Mouse (Mus musculus) cerebellum, adult 2 months (tissue): Measurements from ENCODE around the gene Fign.

Experiments
- CTCF ChIP-seq: fragments of 200-500 bp; IDR thresholded peaks from 2 replicates; pipeline ENCODE4 v1.5.1; 2011; ENCODE audit warnings: low read depth, mild to moderate bottlenecking, control low read depth, low read length, moderate library complexity, borderline replicate concordance; ENCODE audit not compliant: insufficient read depth
- POLR2A ChIP-seq: fragments of 200-500 bp; IDR thresholded peaks from 2 replicates; pipeline ENCODE4 v1.6.1; 2011; ENCODE audit warnings: low read length, control low read depth, borderline replicate concordance; ENCODE audit not compliant: insufficient read depth

DNA sequence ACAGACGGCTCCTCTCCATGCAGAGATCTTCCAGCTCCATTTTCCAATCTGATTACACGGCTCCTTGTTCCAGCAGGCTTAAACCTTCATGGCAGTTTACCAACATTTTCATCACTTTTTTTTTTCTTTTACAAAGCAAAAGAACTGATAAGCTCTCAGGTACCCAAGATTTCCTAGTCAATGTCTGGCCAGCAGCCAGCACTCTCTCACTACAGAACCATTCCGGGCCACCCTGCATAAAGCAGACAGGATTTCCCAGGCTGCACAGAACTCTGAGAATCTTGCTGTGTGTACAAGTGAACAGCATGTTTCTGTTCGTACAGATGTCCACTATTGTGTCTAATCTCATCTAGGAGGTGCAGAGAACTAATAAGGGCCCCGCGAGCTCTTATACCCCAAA, 22.0 kb downstream of the Fign start:
- no peak for TF ChIP-seq POLR2A
- TF ChIP-seq CTCF: no peak
